Mouse (Mus musculus) neural tube, embryonic 15.5 days (tissue): ENCODE results near the gene Gm773. TPM values are rescaled to one million over a fixed set of nuclear protein-coding genes. Genes with fewer than 3 reads are reported as not detected.
"Not testable (repeated sequence)": the region's sequence is repeated elsewhere in the genome, so short reads cannot be mapped to it uniquely, and the experiment has no call there.

Source experiments
- ATAC-seq: fragments of 200-750 bp; cut with Nextera tagmentation; 2 replicates; pipeline ENCODE4 v1.8.0; 2017; ENCODE audit warnings: mild to moderate bottlenecking, moderate TSS enrichment, moderate library complexity; ENCODE audit not compliant: low FRiP score
- H3K27ac ChIP-seq: fragments of 300-500 bp; sonication (generic); replicated peaks from 2 replicates; pipeline ENCODE4 v1.5.1; 2015; ENCODE audit warnings: mild to moderate bottlenecking, inconsistent platforms
- H3K27me3 ChIP-seq: fragments of 300-500 bp; sonication (generic); replicated peaks from 2 replicates; pipeline ENCODE4 v1.6.1; 2015; ENCODE audit warnings: inconsistent platforms
- H3K36me3 ChIP-seq: fragments of 300-500 bp; sonication (generic); 2 replicates; pipeline ENCODE4 v1.6.1; 2015; ENCODE audit warnings: inconsistent platforms
- H3K4me1 ChIP-seq: fragments of 300-500 bp; sonication (generic); 2 replicates; pipeline ENCODE4 v1.6.1; 2015; ENCODE audit warnings: inconsistent platforms
- H3K4me2 ChIP-seq: fragments of 300-500 bp; sonication (generic); 2 replicates; pipeline ENCODE4 v1.6.1; 2015; ENCODE audit warnings: inconsistent platforms, mild to moderate bottlenecking, moderate library complexity
- H3K4me3 ChIP-seq: fragments of 300-500 bp; sonication (generic); replicated peaks from 2 replicates; pipeline ENCODE4 v1.5.1; 2015; ENCODE audit warnings: mild to moderate bottlenecking, inconsistent platforms
- H3K9ac ChIP-seq: fragments of 300-500 bp; sonication (generic); replicated peaks from 2 replicates; pipeline ENCODE4 v1.6.1; 2015; ENCODE audit warnings: mild to moderate bottlenecking, inconsistent platforms
- H3K9me3 ChIP-seq: fragments of 300-500 bp; sonication (generic); replicated peaks from 2 replicates; pipeline ENCODE4 v1.6.1; 2016; ENCODE audit warnings: inconsistent platforms
- WGBS: fragments of 180-500 bp; shearing (Covaris S2); methylation state at CpG from one replicate; pipeline ENCODE4 v1.1.7; 2015; ENCODE audit warnings: mixed read lengths; 5-methylcytosine and 5-hydroxymethylcytosine counted together
- polyA plus RNA-seq: library from polyadenylated mRNA; unstranded; fragments of >200 nt; fragmentation: Nextera tagmentation; extraction: Ambion mirVana; gene quantifications from 2 replicates; pipeline ENCODE4 v1.2.1, GENCODE M21; 2015

Gm773 gene
- polyA plus RNA-seq = not detected in 2 replicates

GRCm38 (mm10) chrX:56212771-56213170 is at the start of gene Gm773:
TSS of gene Gm773 (minus strand) at chrX:56212881.
- WGBS = 90% methylated on average over 8 of the region's 8 CpGs
- no peak within 1 kb of the TSS for H3K4me3 ChIP-seq
- no peaks in the 10 kb centered on the region for H3K36me3 ChIP-seq
- H3K9me3 ChIP-seq = no peaks in the 10 kb centered on the region
- H3K9ac ChIP-seq = no peak within 1 kb of the TSS
- no peaks in the 10 kb centered on the region for H3K4me1 ChIP-seq
- no peak within 1 kb of the TSS for H3K4me2 ChIP-seq
- ATAC-seq = no peak
- no peak within 1 kb of the TSS for H3K27ac ChIP-seq
- no peaks in the 10 kb centered on the region for H3K27me3 ChIP-seq

- H3K9me3 ChIP-seq, H3K4me1 ChIP-seq, H3K27ac ChIP-seq, ATAC-seq, H3K4me2 ChIP-seq, H3K27me3 ChIP-seq, H3K9ac ChIP-seq, H3K36me3 ChIP-seq, H3K4me3 ChIP-seq: not testable (repeated sequence)
- WGBS = no CpG with 5 or more reads among the region's 1 CpGs
Observed at GRCm38 (mm10) chrX:56186449-56186848, 26.2 kb downstream of the Gm773 start.

GRCm38 (mm10) chrX:56151396-56151795 is 61.3 kb downstream of the Gm773 start:
- WGBS = 95% methylated on average over 2 of the region's 2 CpGs

More at GRCm38 (mm10) chrX:56151396-56151795, 61.3 kb downstream of the Gm773 start:
- Histone ChIP-seq H3K4me3 (no peak overlapping the region), H3K9me3 (no peaks in the 10 kb centered on the region), H3K36me3 (no peaks in the 10 kb centered on the region), H3K4me1 (no peaks in the 10 kb centered on the region), H3K9ac (no peak overlapping the region), H3K4me2 (no peak overlapping the region), H3K27me3 (no peaks in the 10 kb centered on the region), H3K27ac (no peak overlapping the region)
- ATAC-seq = peak; percentile 59; the same call in 1 of the 2 replicates

Other genes with a start within 250 kb of the Gm773 start
- gene 3830403N18Rik, start 76.3 kb downstream of the Gm773 start, polyA plus RNA-seq = 0.52 and 2.2 TPM in 2 replicates
- gene Zfp449, start 133.5 kb upstream of the Gm773 start, polyA plus RNA-seq = 5.3 and 5.7 TPM in 2 replicates
- gene Smim10l2a, start 161.7 kb upstream of the Gm773 start, polyA plus RNA-seq = 47.6 and 52.0 TPM in 2 replicates
- 1.2 and 1.6 TPM in 2 replicates for gene Gm2174, start 235.1 kb upstream of the Gm773 start, polyA plus RNA-seq
- 18.2 and 21.7 TPM in 2 replicates for gene Ints6l, start 242.0 kb upstream of the Gm773 start, polyA plus RNA-seq